Mouse (Mus musculus) layer of hippocampus, postnatal 14 days (tissue): Measurements from ENCODE around the gene Tmem221. TPM values are rescaled to one million over a fixed set of nuclear protein-coding genes. Genes with fewer than 3 reads are reported as not detected.
A peak's percentile ranks its signal among the peaks of the same experiment; 100 is the strongest.

Source experiments
- DNase-seq, 2 experiments: peaks; one replicate each; pipeline ENCODE4 v3.0.0; 2021 to 2022; ENCODE audit warnings: low spot score in 2 of 2, mixed read lengths in 1 of 2
- total RNA-seq, 2 experiments: library from RNA; stranded (reverse); gene quantifications; 2 replicates each; pipeline ENCODE4 v1.2.3; 2021

The Tmem221 gene
- total RNA-seq, 2 experiments from 2014 or later = 0.35 TPM; not detected in 1

- DNase-seq = no peak
Measured at GRCm38 (mm10) chr8:71579009-71579408, 20.3 kb upstream of the Tmem221 start.

GRCm38 (mm10) chr8:71577856-71578387 lies 19.3 kb upstream of the Tmem221 start:
- no peak for DNase-seq

- DNase-seq = no peak
Measured at GRCm38 (mm10) chr8:71575020-71575419, 16.3 kb upstream of the Tmem221 start.

GRCm38 (mm10) chr8:71574426-71574825 lies 15.8 kb upstream of the Tmem221 start:
- no peak for DNase-seq

GRCm38 (mm10) chr8:71572847-71573633 lies 14.4 kb upstream of the Tmem221 start:
- peak; percentile 84 to 92 for DNase-seq

GRCm38 (mm10) chr8:71572077-71572476 lies 13.4 kb upstream of the Tmem221 start:
- DNase-seq = no peak

GRCm38 (mm10) chr8:71570291-71570954 lies 11.8 kb upstream of the Tmem221 start:
- peak; percentile 94 to 97 for DNase-seq

GRCm38 (mm10) chr8:71569366-71570290 lies 11.0 kb upstream of the Tmem221 start:
- peak; percentile 85 to 93 for DNase-seq

GRCm38 (mm10) chr8:71568941-71569340 lies 10.3 kb upstream of the Tmem221 start:
- peak in 1 of 2 experiments; percentile 31 for DNase-seq

GRCm38 (mm10) chr8:71568387-71568937 lies 9.8 kb upstream of the Tmem221 start, which contains the start of gene Slc27a1:
Gene Slc27a1 (plus strand): TSS chr8:71568882.
- DNase-seq = peak; percentile 68 to 85

- DNase-seq = no peak
Measured at GRCm38 (mm10) chr8:71567587-71567986, 8.9 kb upstream of the Tmem221 start.

- no peak for DNase-seq
Measured at GRCm38 (mm10) chr8:71566501-71566900, 7.8 kb upstream of the Tmem221 start, which contains the start of gene Nxnl1. Gene Nxnl1 (minus strand): TSS chr8:71566601.

- no peak for DNase-seq
Measured at GRCm38 (mm10) chr8:71563992-71564391, 5.3 kb upstream of the Tmem221 start.

- peak; percentile 55 to 71 for DNase-seq
Measured at GRCm38 (mm10) chr8:71562751-71563150, 4.1 kb upstream of the Tmem221 start.

- DNase-seq = peak; percentile 55 to 58
Measured at GRCm38 (mm10) chr8:71561401-71561800, 2.7 kb upstream of the Tmem221 start.

- DNase-seq = no peak
Measured at GRCm38 (mm10) chr8:71560765-71561164, 2.1 kb upstream of the Tmem221 start.

GRCm38 (mm10) chr8:71560071-71560470 lies 1.4 kb upstream of the Tmem221 start:
- DNase-seq = no peak

GRCm38 (mm10) chr8:71558958-71559690 lies 453 bp upstream of the Tmem221 start:
- no peak for DNase-seq

- no peak for DNase-seq
Measured at GRCm38 (mm10) chr8:71554644-71555043, 4.0 kb downstream of the Tmem221 start.

- DNase-seq = no peak
Measured at GRCm38 (mm10) chr8:71554001-71554400, 4.7 kb downstream of the Tmem221 start.
